Mouse (Mus musculus): ENCODE results near the gene Snx11. TPM values are rescaled to one million over a fixed set of nuclear protein-coding genes. Genes with fewer than 3 reads are reported as not detected.

The Snx11 gene
- total and polyA plus RNA-seq, 2 experiments from 2014 or later, result 10.2 to 14.8 TPM

DNA sequence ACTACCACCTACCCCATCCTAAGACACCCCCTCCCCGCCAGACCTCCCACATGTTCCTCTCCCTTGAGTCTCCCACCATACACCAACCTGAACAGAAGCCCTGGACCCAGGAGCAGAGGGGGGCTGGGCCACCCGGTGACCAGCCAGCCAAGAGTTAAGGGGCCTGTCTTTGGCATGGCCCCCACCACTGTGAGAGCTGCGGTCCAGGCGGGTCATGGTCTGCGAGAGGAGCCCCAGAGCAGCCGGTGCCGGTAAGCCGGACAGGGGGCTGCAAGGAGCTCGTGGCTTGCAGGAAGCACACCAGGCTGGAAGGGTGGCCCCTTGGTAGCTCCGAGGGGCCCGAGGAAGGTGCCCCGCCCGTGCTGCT, 46.1 kb upstream of the Snx11 start:
- Histone ChIP-seq H3K9me3 (replicated peaks; ENCODE audit: control insufficient read depth, low read length) (no peaks in the 10 kb centered on the region), H3K9ac (replicated peaks; ENCODE audit: low read depth, low read length) (peak overlapping the region; percentile 46; the same call in 1 of the 2 replicates), H3K27me3 (ENCODE audit: control insufficient read depth, insufficient read depth, low read length) (no peaks in the 10 kb centered on the region), H3K4me3 (ENCODE audit: low read depth, low read length) (peak overlapping the region; percentile 91), H3K4me2 (ENCODE audit: low read depth, low read length) (peak overlapping the region; percentile 97), H3K4me1 (ENCODE audit: control insufficient read depth, insufficient read depth) (peaks cover 49% of the 10 kb centered on the region), H3K36me3 (replicated peaks; ENCODE audit: control insufficient read depth, insufficient read depth, low read length) (peaks cover 42% of the 10 kb centered on the region), H3K27ac (ENCODE audit: low read depth) (no peak overlapping the region)
- ATAC-seq (ENCODE audit: insufficient read depth, low read depth) (no peak), DNase-seq (ENCODE audit: low spot score) (no peak)
- TF ChIP-seq EP300 (IDR thresholded peaks at IDR 0.05; ENCODE audit: low read depth), result no peak
- no peak for TF ChIP-seq CTCF (IDR thresholded peaks at IDR 0.05; ENCODE audit: low read depth)
- 9% methylated on average over 13 of the region's 13 CpGs for WGBS

DNA sequence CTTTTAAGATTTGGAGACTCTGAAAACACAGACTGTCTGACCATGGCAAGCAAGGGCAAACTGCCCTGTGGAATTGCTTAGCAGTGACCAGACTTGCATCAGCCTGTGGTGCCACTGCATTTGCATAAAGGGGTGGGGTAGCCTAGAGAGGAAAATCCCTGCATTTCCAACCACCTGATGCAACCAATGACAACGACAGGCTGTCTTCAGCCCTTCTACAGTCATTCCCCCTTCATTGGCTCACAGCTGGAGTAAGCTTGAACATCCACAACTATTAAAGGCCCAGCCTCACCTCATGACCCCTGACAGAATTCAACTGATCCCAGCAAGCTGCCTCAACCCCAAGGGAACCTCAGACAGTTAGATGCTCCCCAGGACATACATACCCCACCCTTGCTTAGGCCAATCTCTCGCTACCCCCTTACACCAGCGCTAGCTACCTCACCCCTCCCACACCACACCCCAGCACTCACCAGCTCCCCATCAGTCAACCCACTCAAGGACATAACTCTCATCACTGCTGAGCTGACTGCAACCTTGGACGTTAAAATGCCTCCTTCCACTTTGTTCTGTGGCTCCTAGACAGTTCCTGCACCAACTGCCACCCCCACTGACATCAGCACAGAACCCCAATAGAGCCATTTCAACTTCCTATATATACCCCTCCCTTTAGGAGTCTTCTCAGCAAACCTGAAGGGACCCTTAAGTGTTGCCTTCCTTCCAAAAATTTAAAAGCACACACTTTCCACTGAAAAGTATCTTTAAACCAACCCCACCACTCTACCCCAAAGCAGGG, 45.5 kb upstream of the Snx11 start:
- Histone ChIP-seq H3K4me2 (ENCODE audit: low read depth, low read length) (peak overlapping the region; percentile 97), H3K36me3 (replicated peaks; ENCODE audit: control insufficient read depth, insufficient read depth, low read length) (peaks cover 48% of the 10 kb centered on the region), H3K4me1 (ENCODE audit: control insufficient read depth, insufficient read depth) (peaks cover 46% of the 10 kb centered on the region), H3K27me3 (ENCODE audit: control insufficient read depth, insufficient read depth, low read length) (no peaks in the 10 kb centered on the region), H3K9ac (replicated peaks; ENCODE audit: low read depth, low read length) (0 out of 2 replicates have a peak overlapping the region, but pooled peaks have one; percentile 46), H3K27ac (ENCODE audit: low read depth) (no peak overlapping the region; the same call in 1 of the 2 replicates), H3K9me3 (replicated peaks; ENCODE audit: control insufficient read depth, low read length) (no peaks in the 10 kb centered on the region), H3K4me3 (ENCODE audit: low read depth, low read length) (peak overlapping the region; percentile 91)
- TF ChIP-seq CTCF (IDR thresholded peaks at IDR 0.05; ENCODE audit: low read depth) (no peak), EP300 (IDR thresholded peaks at IDR 0.05; ENCODE audit: low read depth) (no peak)
- ATAC-seq (ENCODE audit: insufficient read depth, low read depth), result no peak
- 40% methylated on average over 4 of the region's 4 CpGs for WGBS
- DNase-seq (ENCODE audit: low spot score), result no peak

GRCm38 (mm10) chr11:96821956-96822355, 44.6 kb upstream of the Snx11 start:
- H3K9me3 ChIP-seq (replicated peaks; ENCODE audit: control insufficient read depth, low read length), result no peaks in the 10 kb centered on the region
- H3K27me3 ChIP-seq (ENCODE audit: control insufficient read depth, insufficient read depth, low read length), result no peaks in the 10 kb centered on the region
- WGBS, result 84% methylated on average over 10 of the region's 10 CpGs
- H3K4me1 ChIP-seq (ENCODE audit: control insufficient read depth, insufficient read depth), result peaks cover 40% of the 10 kb centered on the region
- H3K27ac ChIP-seq (ENCODE audit: low read depth), result no peak overlapping the region
- DNase-seq (ENCODE audit: low spot score) (no peak), ATAC-seq (ENCODE audit: insufficient read depth, low read depth) (no peak)
- H3K4me3 ChIP-seq (ENCODE audit: low read depth, low read length), result no peak overlapping the region
- H3K36me3 ChIP-seq (replicated peaks; ENCODE audit: control insufficient read depth, insufficient read depth, low read length), result peaks cover 57% of the 10 kb centered on the region
- TF ChIP-seq EP300 (IDR thresholded peaks at IDR 0.05; ENCODE audit: low read depth), result no peak
- no peak for TF ChIP-seq CTCF (IDR thresholded peaks at IDR 0.05; ENCODE audit: low read depth)
- H3K4me2 ChIP-seq (ENCODE audit: low read depth, low read length), result no peak overlapping the region
- H3K9ac ChIP-seq (replicated peaks; ENCODE audit: low read depth, low read length), result no peak overlapping the region

- no peaks in the 10 kb centered on the region for H3K9me3 ChIP-seq (replicated peaks; ENCODE audit: control insufficient read depth, low read length)
- H3K4me2 ChIP-seq (ENCODE audit: low read depth, low read length), result no peak overlapping the region
- H3K4me1 ChIP-seq (ENCODE audit: control insufficient read depth, insufficient read depth), result peaks cover 4% of the 10 kb centered on the region; the same call in 1 of the 2 replicates
- 86% methylated on average over 8 of the region's 8 CpGs for WGBS
- peaks cover 78% of the 10 kb centered on the region for H3K36me3 ChIP-seq (replicated peaks; ENCODE audit: control insufficient read depth, insufficient read depth, low read length)
- no peak overlapping the region for H3K9ac ChIP-seq (replicated peaks; ENCODE audit: low read depth, low read length)
- ATAC-seq (ENCODE audit: insufficient read depth, low read depth), result no peak
- no peak overlapping the region for H3K4me3 ChIP-seq (ENCODE audit: low read depth, low read length)
- H3K27me3 ChIP-seq (ENCODE audit: control insufficient read depth, insufficient read depth, low read length), result no peaks in the 10 kb centered on the region
- DNase-seq (ENCODE audit: low spot score), result no peak
- TF ChIP-seq CTCF (IDR thresholded peaks at IDR 0.05; ENCODE audit: low read depth) (no peak), EP300 (IDR thresholded peaks at IDR 0.05; ENCODE audit: low read depth) (no peak)
- H3K27ac ChIP-seq (ENCODE audit: low read depth), result no peak overlapping the region
These were observed 40.9 kb upstream of the Snx11 start for GRCm38 (mm10) chr11:96818128-96818710.

- no peaks in the 10 kb centered on the region for H3K9me3 ChIP-seq (replicated peaks; ENCODE audit: control insufficient read depth, low read length)
- no peak overlapping the region for H3K4me3 ChIP-seq (ENCODE audit: low read depth, low read length)
- H3K27ac ChIP-seq (ENCODE audit: low read depth), result no peak overlapping the region
- WGBS, result 80% methylated on average over 5 of the region's 5 CpGs
- TF ChIP-seq CTCF (IDR thresholded peaks at IDR 0.05; ENCODE audit: low read depth) (no peak), EP300 (IDR thresholded peaks at IDR 0.05; ENCODE audit: low read depth) (no peak)
- H3K9ac ChIP-seq (replicated peaks; ENCODE audit: low read depth, low read length), result no peak overlapping the region
- ATAC-seq (ENCODE audit: insufficient read depth, low read depth) (no peak), DNase-seq (ENCODE audit: low spot score) (no peak)
- H3K4me2 ChIP-seq (ENCODE audit: low read depth, low read length), result no peak overlapping the region
- H3K27me3 ChIP-seq (ENCODE audit: control insufficient read depth, insufficient read depth, low read length), result no peaks in the 10 kb centered on the region
- no peaks in the 10 kb centered on the region for H3K4me1 ChIP-seq (ENCODE audit: control insufficient read depth, insufficient read depth)
- peaks cover 81% of the 10 kb centered on the region for H3K36me3 ChIP-seq (replicated peaks; ENCODE audit: control insufficient read depth, insufficient read depth, low read length)
These were observed 39.6 kb upstream of the Snx11 start for GRCm38 (mm10) chr11:96816979-96817378.
